Mouse (Mus musculus): Measurements from ENCODE around the gene Lrrc8d.

- TF ChIP-seq CTCF (conservative IDR thresholded peaks at IDR 0.05 in 1 of 2, IDR thresholded peaks at IDR 0.05 in 1 of 2; ENCODE audit: low read depth in 2 of 2, low read length in 2 of 2) (no peak), UBTF (IDR thresholded peaks at IDR 0.05; ENCODE audit: low read depth, low read length) (no peak), SMC3 (IDR thresholded peaks at IDR 0.05; ENCODE audit: low read depth, low read length) (no peak), POLR2A (IDR thresholded peaks at IDR 0.05; ENCODE audit: low read depth, low read length) (no peak), USF2 (conservative IDR thresholded peaks at IDR 0.05; ENCODE audit: low read depth, low read length) (no peak), EP300 (IDR thresholded peaks at IDR 0.05; ENCODE audit: low read length) (no peak), ZC3H11A (IDR thresholded peaks at IDR 0.05; ENCODE audit: low read depth, low read length) (no peak), ELF1 (IDR thresholded peaks at IDR 0.05; ENCODE audit: low read depth, low read length) (no peak), ZMIZ1 (IDR thresholded peaks at IDR 0.05; ENCODE audit: low read depth, low read length) (no peak), CHD2 (IDR thresholded peaks at IDR 0.05; ENCODE audit: low read length) (no peak), NRF1 (IDR thresholded peaks at IDR 0.05; ENCODE audit: low read depth, low read length) (no peak), CHD1 (IDR thresholded peaks at IDR 0.05; ENCODE audit: low read depth, low read length) (no peak)
These were observed 170.0 kb downstream of the Lrrc8d start for GRCm38 (mm10) chr5:105869739-105870138.

All from CH12.LX (cell line).